Comparison of ENCODE assay signal across 17 mouse cellular contexts in the genomic region with DNA sequence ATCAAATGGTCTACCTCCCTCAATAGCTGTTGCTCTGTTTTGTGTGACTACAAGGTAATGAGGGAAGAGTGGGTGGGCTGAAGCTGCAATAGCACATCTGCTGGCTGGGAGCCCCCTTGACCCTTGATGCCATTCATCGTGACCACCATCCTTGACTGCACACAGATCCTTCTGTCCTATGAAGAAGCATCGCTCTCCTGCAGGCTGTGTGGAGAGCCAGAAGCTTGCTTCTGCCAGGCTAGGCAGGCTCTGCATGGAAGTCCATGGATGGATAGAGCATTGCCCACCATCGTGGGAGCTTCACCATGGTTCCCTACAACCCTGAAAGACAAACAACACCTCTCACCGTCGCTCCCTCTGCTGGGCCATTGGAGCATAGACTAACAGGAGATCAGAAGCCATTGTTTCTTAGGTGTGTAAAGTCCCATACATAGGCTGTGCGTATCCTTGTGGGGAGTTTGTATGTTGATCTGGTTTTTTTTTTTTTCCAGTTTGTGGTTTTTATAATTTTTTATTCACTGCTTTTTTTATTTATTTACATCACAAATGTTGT.
DNase-seq lines count a peak whose midpoint lies in the region; ATAC-seq and TF ChIP-seq lines count a peak whose summit lies in the region.
"Had no signal": no experiment of that assay in that cellular context is flagged by ENCODE, and none has a peak within 500 bp of the region (broad histone marks: within the 10 kb centered on the region; RNA-seq: fewer than 3 reads in every experiment).

No protein-coding gene starts in this region.

- TF ChIP-seq CTCF in forebrain, postnatal 0 days (IDR thresholded peaks at IDR 0.05; ENCODE audit: low read depth), result peak; percentile 19; the same call in 1 of the 2 replicates
- peak; percentile 23; the same call in 1 of the 2 replicates for TF ChIP-seq CTCF in liver, embryonic 14.5 days (IDR thresholded peaks at IDR 0.05; ENCODE audit: low read depth)
- peak; percentile 39 for TF ChIP-seq CTCF in stomach, postnatal 0 days (IDR thresholded peaks at IDR 0.05; ENCODE audit: low read depth)

- WGBS in forebrain, postnatal 0 days, result 72% methylated on average over 6 of the region's 6 CpGs
- 78% methylated on average over 6 of the region's 6 CpGs for WGBS in forebrain, embryonic 12.5 days
- WGBS in liver, embryonic 14.5 days (ENCODE audit: insufficient replicate concordance), result 61% methylated on average over 6 of the region's 6 CpGs
- WGBS in stomach, postnatal 0 days, result 71% methylated on average over 6 of the region's 6 CpGs

- DNase-seq in forebrain, postnatal 0 days, result no peak
- DNase-seq in liver, embryonic 14.5 days (ENCODE audit: low read depth in 3 of 3, low spot score in 3 of 3), result no peak
- DNase-seq in liver (no peak), ES-E14 (ENCODE audit: low read depth, low spot score) (peak; percentile 26)
- no peak for DNase-seq in stomach, postnatal 0 days (ENCODE audit: low spot score)
- DNase-seq in adrenal gland, postnatal 4 days (ENCODE audit: low spot score in 2 of 2), result no peak
- DNase-seq in retina, postnatal 1 day, result no peak
- DNase-seq: adrenal gland, postnatal 25 days; gastrocnemius, postnatal 25 days; heart, postnatal 36 days; lung, embryonic 14.5 days had no signal

- no peaks in the 10 kb centered on the region for H3K4me1 ChIP-seq in forebrain, postnatal 0 days (ENCODE audit: insufficient read depth)
- H3K4me1 ChIP-seq in forebrain, embryonic 12.5 days, result no peaks in the 10 kb centered on the region
- H3K4me1 ChIP-seq in liver, embryonic 14.5 days (replicated peaks; ENCODE audit: control insufficient read depth in 2 of 2, insufficient read depth in 2 of 2, low read length in 1 of 2), result no peaks in the 10 kb centered on the region
- H3K4me1 ChIP-seq in ES-E14 (ENCODE audit: control insufficient read depth in 2 of 2, insufficient read depth in 2 of 2, low read length in 2 of 2, poor library complexity in 1 of 2), result no peaks in the 10 kb centered on the region
- no peaks in the 10 kb centered on the region; the same call in 1 of the 2 replicates for H3K4me1 ChIP-seq in stomach, postnatal 0 days (replicated peaks; ENCODE audit: control insufficient read depth, insufficient read depth)
- H3K4me1 ChIP-seq: heart, embryonic 12.5 days; limb, embryonic 13.5 days; megakaryocyte, embryonic 14.5 days had no signal

- H3K27me3 ChIP-seq in forebrain, postnatal 0 days (ENCODE audit: insufficient read depth, low read length), result no peaks in the 10 kb centered on the region
- H3K27me3 ChIP-seq in forebrain, embryonic 12.5 days, result peaks cover 17% of the 10 kb centered on the region
- H3K27me3 ChIP-seq in liver, embryonic 14.5 days (ENCODE audit: control insufficient read depth, insufficient read depth, low read length), result no peaks in the 10 kb centered on the region
- no peaks in the 10 kb centered on the region for H3K27me3 ChIP-seq in stomach, postnatal 0 days (ENCODE audit: control insufficient read depth, insufficient read depth, low read length)
- H3K27me3 ChIP-seq: heart, embryonic 12.5 days; limb, embryonic 13.5 days had no signal

- no peak overlapping the region for H3K4me2 ChIP-seq in forebrain, postnatal 0 days (ENCODE audit: low read depth)
- no peak overlapping the region for H3K4me2 ChIP-seq in forebrain, embryonic 12.5 days
- no peak overlapping the region for H3K4me2 ChIP-seq in liver, embryonic 14.5 days (ENCODE audit: low read depth)
- no peak overlapping the region for H3K4me2 ChIP-seq in stomach, postnatal 0 days (replicated peaks; ENCODE audit: low read depth)
- H3K4me2 ChIP-seq: heart, embryonic 12.5 days; limb, embryonic 13.5 days; lung, embryonic 14.5 days had no signal

- H3K9ac ChIP-seq in forebrain, postnatal 0 days, result no peak overlapping the region
- no peak overlapping the region for H3K9ac ChIP-seq in forebrain, embryonic 12.5 days
- no peak overlapping the region for H3K9ac ChIP-seq in liver, embryonic 14.5 days (replicated peaks)
- no peak overlapping the region for H3K9ac ChIP-seq in ES-E14 (ENCODE audit: insufficient read depth, low read depth, low read length, poor library complexity, severe bottlenecking)
- no peak overlapping the region for H3K9ac ChIP-seq in stomach, postnatal 0 days (ENCODE audit: low read length)
- H3K9ac ChIP-seq: heart, embryonic 12.5 days; limb, embryonic 13.5 days; lung, embryonic 14.5 days had no signal

- H3K9me3 ChIP-seq in forebrain, postnatal 0 days (ENCODE audit: low read length), result no peaks in the 10 kb centered on the region
- H3K9me3 ChIP-seq in forebrain, embryonic 12.5 days, result no peaks in the 10 kb centered on the region
- no peaks in the 10 kb centered on the region for H3K9me3 ChIP-seq in liver, embryonic 14.5 days (ENCODE audit: control insufficient read depth, low read length)
- H3K9me3 ChIP-seq in ES-E14 (ENCODE audit: control insufficient read depth, insufficient read depth, low read depth, low read length), result no peaks in the 10 kb centered on the region
- no peaks in the 10 kb centered on the region for H3K9me3 ChIP-seq in stomach, postnatal 0 days (ENCODE audit: control insufficient read depth, low read length)
- H3K9me3 ChIP-seq: G1E; heart, embryonic 12.5 days; limb, embryonic 13.5 days; megakaryocyte, embryonic 14.5 days had no signal

- H3K36me3 ChIP-seq in forebrain, postnatal 0 days (ENCODE audit: insufficient read depth), result no peaks in the 10 kb centered on the region
- H3K36me3 ChIP-seq in forebrain, embryonic 12.5 days (replicated peaks), result no peaks in the 10 kb centered on the region
- no peaks in the 10 kb centered on the region for H3K36me3 ChIP-seq in liver, embryonic 14.5 days (replicated peaks; ENCODE audit: control insufficient read depth, insufficient read depth, low read depth)
- H3K36me3 ChIP-seq in ES-E14 (ENCODE audit: control insufficient read depth, insufficient read depth, low read length, poor library complexity, severe bottlenecking), result no peaks in the 10 kb centered on the region
- no peaks in the 10 kb centered on the region for H3K36me3 ChIP-seq in stomach, postnatal 0 days (ENCODE audit: control insufficient read depth, insufficient read depth, low read length)
- H3K36me3 ChIP-seq: G1E; heart, embryonic 12.5 days; limb, embryonic 13.5 days had no signal

- no peak for TF ChIP-seq EP300 in liver, embryonic 14.5 days (IDR thresholded peaks at IDR 0.05; ENCODE audit: low read depth)
- no peak for TF ChIP-seq EP300 in stomach, postnatal 0 days (optimal IDR thresholded peaks at IDR 0.05)

- no peak overlapping the region for H3K4me3 ChIP-seq in forebrain, postnatal 0 days (ENCODE audit: low read depth, low read length)
- H3K4me3 ChIP-seq in forebrain, embryonic 12.5 days (replicated peaks), result no peak overlapping the region
- H3K4me3 ChIP-seq in liver, embryonic 14.5 days (ENCODE audit: insufficient read depth in 1 of 2, low read depth in 2 of 2, low read length in 2 of 2), result no peak overlapping the region
- H3K4me3 ChIP-seq in ES-E14 (ENCODE audit: insufficient read depth in 1 of 2, low read depth in 1 of 2, low read length in 2 of 2, poor library complexity in 1 of 2, severe bottlenecking in 1 of 2), result no peak overlapping the region
- no peak overlapping the region for H3K4me3 ChIP-seq in stomach, postnatal 0 days (ENCODE audit: low read depth, low read length)
- H3K4me3 ChIP-seq: heart, embryonic 12.5 days; limb, embryonic 13.5 days; megakaryocyte, embryonic 14.5 days had no signal

- H3K27ac ChIP-seq in forebrain, postnatal 0 days (ENCODE audit: low read depth, low read length), result no peak overlapping the region
- no peak overlapping the region for H3K27ac ChIP-seq in forebrain, embryonic 12.5 days
- H3K27ac ChIP-seq in liver, embryonic 14.5 days, result no peak overlapping the region
- no peak overlapping the region for H3K27ac ChIP-seq in ES-E14 (ENCODE audit: insufficient read depth, low read depth, low read length, poor library complexity, severe bottlenecking)
- H3K27ac ChIP-seq in stomach, postnatal 0 days (replicated peaks), result no peak overlapping the region
- H3K27ac ChIP-seq: limb, embryonic 13.5 days had no signal

- in situ Hi-C loops in ES-E14 (cut with MboI; ENCODE audit: low sequenced_read_pairs in 2 of 2, unreplicated experiment in 2 of 2), result loop anchor here in 1 of 2 experiments (10.0 to 25.0 kb wide), 2 partner anchors 142 to 714 kb away; no protein-coding TSS in a partner anchor

- no peak for ATAC-seq in forebrain, postnatal 0 days
- no peak for ATAC-seq in forebrain, embryonic 12.5 days (ENCODE audit: low FRiP score)
- no peak for ATAC-seq in liver, embryonic 14.5 days (ENCODE audit: insufficient read depth)
- ATAC-seq in stomach, postnatal 0 days (ENCODE audit: low FRiP score, low TSS enrichment), result no peak
- ATAC-seq: activated CD4-positive, CD25-positive, alpha-beta regulatory T cell, adult 4 months had no signal

TF ChIP-seq in ES-E14, 5 proteins besides CTCF, POLR2A, EP300 and RAD21:
- TF ChIP-seq CHD2 (IDR thresholded peaks at IDR 0.05; ENCODE audit: low read depth, low read length) (no peak), HCFC1 (IDR thresholded peaks at IDR 0.05; ENCODE audit: borderline replicate concordance, insufficient read depth, low read length) (no peak), ZC3H11A (IDR thresholded peaks at IDR 0.05; ENCODE audit: borderline replicate concordance, low read depth, low read length) (0 out of 2 replicates have a peak, but pooled peaks have one; percentile 34)
TF ChIP-seq in ES-E14: peak in this region for 1.
